Mouse (Mus musculus) Muller cell, postnatal 12 days (primary cell): Measurements from ENCODE around the gene Sh2d3c.
A peak's percentile ranks its signal among the peaks of the same experiment; 100 is the strongest.

Source experiments
- DNase-seq: peaks from one replicate; pipeline ENCODE4 v3.0.0-alpha.2; 2015; ENCODE audit errors: inconsistent ontology term

Gene Sh2d3c

DNA sequence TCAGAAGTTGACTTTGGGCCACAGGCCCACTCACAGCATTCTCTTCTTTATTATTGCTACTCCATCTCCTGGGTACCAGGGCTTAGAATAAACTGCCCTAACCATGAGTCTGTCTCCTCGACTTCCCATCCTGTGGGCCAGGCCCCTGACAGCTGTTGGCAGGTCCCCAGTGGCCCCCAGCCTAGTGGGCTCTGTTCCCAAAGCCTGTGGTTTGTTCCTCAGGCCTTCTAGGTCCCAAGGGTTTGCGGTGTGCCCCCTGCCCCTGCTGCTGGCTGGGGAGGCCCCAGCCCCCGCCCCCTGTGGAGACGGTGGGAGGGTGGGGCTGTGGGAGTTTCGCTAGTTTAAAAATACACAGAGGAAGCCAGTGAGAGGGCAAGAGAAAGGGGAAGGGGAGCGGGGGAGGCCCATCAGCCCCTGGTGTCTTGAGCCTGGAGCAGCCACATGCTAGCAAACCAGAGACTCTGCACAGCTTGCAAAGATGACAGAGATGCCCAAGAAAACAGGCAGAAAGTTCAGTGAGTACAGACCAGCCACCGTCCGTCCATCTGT, at the start of gene Sh2d3c:
TSS of gene Sh2d3c (plus strand) at position 375 of the 549 bp plus-strand sequence.
- DNase-seq = peak; percentile 43

DNA sequence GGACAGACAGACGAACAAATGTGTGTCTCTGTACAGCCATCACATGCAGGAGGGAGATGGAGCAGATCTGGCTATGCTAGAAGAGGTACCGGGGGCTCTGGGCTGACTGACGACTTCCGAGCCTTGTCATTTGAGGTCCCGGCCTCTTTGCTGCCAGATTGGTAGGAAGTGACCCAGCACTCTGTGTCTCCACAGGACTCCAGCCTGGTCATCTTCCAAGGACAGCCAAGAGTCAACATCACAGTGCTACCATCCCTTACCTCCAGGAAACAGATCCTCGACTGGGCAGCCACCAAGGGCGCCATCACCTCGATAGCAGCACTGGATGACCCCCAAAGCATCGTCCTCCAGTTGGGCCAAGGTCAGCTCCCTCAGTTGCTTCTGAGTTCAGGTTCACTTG, 49.7 kb upstream of the Sh2d3c start:
- no peak for DNase-seq

DNA sequence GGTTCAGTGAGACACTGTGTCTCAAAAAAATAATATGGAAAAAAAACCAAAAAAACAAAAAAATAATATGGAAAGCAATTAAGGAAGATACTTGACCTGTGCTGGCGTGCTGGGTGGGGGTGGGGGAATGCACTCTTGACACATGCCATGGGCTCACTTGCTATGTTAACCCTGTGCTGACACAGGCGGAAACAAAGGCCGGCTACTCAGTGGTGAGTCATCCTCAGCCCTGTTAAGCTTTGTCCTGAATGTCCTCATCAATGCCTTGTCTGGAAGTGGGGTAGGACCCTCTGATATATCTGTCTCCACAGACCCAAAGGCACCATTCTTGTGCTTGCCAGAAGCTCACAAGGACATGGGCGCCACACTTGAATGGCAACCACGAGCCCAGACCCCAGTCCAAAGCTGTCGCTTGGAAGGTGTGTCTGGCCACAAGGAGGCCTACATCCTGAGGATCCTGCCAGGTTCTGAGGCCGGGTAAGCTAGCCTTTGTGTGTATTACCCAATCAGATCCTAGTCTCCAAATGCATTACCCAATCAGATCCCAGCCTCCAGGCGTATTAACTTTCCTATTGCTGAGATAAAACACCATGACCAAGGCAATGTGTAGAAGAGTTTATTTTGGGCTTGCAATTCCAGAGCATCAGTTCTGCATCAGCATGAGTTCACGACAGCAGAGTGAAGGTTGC, 48.8 kb upstream of the Sh2d3c start:
- DNase-seq = peak; percentile 44

DNA sequence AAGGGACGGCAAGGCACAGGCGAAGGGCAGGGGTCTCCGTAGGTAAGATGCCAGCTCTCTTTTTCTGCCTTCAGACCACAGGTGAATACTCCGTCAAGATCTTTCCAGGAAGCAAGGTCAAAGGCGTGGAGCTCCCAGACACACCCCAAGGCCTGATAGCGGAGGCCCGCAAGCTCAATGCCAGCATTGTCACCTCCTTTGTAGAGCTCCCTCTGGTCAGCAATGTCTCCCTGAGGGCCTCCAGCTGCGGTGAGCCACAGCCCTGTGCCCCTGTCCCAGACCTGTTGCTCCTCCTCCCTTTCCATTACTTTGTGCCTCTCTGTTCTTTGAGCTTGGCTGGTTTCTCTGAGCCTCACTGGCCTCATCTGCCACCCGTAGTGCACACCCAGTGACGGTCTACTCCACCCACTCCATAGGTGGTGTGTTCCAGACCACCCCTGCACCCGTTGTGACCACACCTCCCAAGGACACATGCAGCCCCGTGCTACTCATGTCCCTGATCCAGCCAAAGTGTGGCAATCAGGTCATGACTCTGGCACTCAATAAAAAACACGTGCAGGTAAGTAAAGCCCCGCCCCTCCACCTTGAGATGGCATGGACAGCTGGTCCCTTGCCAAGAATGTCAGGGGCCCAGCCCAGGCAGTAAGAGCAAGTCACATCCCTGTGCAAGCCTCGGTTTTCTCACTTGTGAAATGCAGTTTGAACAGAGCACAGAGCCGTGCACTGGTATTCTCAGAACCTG, 47.5 kb upstream of the Sh2d3c start:
- no peak for DNase-seq

DNA sequence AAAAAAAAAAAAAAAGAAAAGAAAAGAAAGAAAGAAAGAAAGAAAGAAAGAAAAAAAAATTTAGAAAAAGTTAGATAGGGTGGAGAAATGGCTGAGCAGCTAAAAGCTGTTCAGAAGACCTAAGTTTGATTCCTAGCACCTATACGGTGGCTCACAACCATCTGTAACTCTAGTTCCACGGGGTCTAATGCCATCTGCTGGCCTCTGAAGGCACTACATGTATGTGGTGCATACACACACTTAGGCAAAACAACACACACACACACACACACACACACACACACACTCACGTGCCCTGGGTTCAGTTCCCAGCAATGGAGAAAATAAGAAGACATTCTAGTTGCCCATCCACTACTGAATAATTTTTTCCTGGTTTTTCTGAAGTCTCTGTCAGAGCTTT, 44.0 kb upstream of the Sh2d3c start:
- no peak for DNase-seq

DNA sequence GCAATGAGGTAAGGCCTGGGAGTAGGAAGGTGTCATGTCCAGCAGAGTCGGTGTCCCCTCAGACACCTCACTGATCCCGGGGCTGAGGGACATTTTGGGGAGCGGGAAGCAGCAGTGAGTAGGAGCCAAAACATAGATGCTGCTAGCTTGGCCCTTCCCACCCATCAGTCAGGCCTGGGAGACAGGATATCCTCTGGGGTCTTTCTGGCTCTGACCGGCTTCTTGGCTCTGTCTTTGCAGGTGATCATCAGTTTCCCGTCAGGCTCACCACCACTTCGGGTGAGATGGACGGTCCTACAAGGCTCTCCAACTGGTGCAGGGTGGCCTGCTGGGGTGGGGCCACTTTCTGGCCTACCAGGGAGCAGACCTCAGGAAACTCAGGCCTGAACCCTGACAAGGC, 43.2 kb upstream of the Sh2d3c start:
- DNase-seq = no peak

DNA sequence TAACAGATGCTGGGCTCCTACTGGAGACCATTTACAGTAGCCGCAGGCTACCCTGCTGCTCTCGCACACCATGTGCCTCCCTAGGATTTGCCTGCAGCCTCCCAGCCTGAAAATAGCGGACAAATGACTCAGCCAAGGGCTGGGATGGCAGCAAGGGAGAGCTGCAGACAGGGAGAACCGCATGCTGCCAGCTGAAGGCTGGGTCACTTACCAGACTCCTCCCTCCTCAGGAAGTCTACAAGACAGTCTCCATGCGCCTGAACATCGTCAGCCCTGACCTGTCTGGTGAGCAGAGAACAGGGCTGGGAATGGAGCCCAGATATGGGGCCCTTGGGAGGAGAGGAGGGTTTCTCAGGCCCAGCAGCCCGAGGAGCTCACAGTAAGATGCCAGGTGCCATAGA, 40.8 kb upstream of the Sh2d3c start:
- DNase-seq = peak; percentile 86

DNA sequence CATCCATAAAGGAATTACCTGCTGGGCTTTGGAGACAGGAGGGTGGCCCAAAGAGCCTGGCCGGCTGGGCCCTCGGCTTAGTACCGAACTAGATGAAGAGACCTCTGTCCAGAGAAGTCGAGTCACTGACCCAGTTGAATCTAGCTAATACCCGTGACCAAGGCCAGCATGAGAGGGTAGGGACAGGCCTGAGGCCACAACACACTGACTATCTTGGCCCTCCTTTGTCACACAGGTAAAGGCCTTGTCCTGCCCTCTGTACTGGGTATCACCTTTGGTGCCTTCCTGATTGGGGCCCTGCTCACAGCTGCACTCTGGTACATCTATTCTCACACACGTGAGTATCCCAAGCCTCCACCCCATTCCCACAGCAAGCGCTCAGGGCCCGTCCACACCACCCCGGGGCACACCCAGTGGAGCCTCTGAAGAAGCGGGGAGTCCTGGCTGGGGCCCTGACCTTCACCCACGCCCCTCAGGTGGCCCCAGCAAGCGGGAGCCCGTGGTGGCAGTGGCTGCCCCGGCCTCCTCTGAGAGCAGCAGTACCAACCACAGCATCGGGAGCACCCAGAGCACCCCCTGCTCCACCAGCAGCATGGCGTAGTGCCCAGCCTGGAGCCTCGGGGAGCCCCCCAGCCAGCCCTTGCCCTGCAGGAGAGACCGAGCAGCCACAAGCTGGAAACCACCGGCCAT, 39.7 kb upstream of the Sh2d3c start:
- no peak for DNase-seq

DNA sequence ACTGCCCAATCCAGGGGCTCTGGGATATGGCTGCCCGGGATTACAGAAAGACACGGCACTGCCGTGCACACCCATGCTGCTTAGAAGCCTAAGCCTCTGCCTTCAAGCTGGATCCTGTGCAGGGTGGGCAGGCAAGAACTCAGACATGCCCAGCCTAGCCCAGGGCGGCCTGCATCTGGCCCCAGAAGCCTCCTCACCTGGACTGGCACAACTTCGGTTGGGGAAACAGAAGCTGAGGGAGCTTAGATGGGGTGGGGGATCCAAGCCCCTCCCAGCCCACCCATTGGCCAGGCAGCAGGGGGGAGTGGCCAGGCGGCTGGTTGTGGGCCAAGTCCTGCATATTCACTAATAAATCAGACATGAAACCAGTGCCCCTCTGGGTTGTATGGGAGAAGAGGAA, 39.1 kb upstream of the Sh2d3c start:
- peak; percentile 44 for DNase-seq

DNA sequence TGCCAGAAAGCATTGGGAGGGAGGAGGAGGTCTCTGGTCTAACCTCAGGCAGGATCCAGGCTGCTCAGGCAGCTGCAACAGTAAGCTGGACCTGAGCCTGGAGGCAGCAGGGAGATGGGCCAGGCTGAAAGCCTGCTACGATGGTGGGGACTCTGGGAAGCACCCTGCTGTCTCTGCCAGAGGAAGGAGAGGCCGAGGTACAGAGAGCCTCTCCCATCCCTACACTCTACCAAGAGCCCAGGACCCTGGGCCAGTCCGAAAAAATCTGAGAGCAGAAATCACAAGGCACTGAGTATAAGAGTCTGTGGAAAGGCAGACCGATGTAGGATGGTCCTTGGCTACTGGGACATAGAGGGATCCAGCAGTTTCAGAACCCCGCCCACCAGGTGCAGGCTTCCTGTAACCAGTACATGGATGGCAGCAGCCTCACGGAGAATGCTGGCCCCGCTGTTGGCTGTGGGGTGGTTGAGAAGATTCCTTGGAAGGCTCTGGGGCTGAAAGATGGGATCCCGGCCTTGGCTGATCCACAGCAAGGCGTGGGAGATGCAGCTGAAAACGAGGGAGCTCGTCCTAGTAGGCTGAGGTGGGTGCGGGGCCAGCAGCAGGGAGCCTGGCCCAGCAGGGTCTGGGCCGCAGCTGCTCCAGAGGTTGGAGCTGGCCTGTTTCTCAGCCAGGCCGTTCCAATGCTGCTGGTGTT, 38.0 kb upstream of the Sh2d3c start:
- DNase-seq = no peak

DNA sequence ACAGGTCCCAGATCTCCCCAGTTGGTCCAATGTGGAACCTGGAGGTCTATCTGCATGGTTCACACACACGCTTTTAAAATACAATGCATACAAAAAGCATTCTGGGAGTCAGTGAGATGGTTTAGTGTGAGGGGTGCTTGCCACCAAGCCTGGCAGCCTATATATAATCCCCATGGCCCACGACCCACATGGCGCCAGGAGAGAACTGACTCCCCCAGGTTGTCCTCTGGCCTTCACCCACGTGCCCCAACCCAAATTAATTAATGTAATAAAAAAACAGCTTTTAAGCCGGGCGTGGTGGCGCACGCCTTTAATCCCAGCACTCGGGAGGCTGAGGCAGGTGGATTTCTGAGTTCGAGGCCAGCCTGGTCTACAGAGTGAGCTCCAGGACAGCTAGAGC, 37.2 kb upstream of the Sh2d3c start:
- DNase-seq = no peak

DNA sequence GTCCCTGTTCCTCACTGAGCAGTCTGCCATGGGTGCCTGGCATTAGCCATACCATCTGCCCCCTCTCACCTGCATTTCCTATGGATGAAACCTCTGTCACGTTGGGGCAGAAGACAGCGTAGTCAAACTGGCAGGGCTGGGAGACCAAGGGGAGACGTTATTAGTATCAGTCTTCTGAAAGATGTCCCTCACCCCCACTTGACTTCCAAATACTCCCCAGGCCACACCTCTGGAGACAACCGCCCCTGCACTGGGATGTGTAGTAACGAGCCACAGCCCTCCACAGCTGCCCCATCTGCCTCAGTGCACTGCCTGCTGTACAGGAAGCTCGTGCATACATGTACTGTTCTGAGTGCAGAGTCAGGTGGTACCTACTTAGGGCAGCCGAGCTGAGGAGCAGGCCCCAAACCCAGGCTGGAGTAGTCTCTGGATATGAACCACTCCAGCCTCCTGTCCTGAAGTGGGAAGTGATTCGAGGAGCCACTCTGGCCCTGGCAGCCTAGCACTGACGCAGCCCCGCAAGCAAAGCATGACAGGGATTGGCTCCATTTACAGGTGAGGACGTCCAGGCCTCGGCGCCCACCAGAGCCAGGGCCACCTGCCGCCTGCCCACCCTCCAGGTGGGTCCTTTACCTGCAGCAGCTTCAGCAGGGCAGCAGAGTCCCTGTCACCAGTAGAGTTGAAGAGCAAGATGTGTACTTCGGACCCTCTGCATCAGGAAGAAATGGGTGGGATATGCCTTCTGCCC, 36.0 kb upstream of the Sh2d3c start:
- no peak for DNase-seq

DNA sequence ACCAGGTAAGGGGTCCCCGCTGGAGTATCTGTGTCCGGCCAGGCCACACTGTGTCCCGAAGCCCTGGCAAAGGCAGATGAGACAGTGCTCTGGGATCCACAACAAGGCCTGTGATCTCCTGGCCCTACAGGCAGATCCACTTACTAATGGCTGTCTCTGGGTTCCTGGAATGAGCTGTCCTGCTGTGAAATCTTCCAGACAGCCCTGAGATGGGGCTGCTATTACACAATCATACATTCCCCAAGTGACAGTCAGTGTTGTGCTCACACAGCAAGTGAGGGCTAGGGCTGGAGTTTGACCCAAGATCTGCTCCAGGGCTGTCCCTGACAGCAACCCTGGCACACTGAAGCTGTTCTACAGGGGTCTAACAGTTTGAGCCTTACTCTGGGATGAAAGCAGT, 35.0 kb upstream of the Sh2d3c start:
- DNase-seq = peak; percentile 94

DNA sequence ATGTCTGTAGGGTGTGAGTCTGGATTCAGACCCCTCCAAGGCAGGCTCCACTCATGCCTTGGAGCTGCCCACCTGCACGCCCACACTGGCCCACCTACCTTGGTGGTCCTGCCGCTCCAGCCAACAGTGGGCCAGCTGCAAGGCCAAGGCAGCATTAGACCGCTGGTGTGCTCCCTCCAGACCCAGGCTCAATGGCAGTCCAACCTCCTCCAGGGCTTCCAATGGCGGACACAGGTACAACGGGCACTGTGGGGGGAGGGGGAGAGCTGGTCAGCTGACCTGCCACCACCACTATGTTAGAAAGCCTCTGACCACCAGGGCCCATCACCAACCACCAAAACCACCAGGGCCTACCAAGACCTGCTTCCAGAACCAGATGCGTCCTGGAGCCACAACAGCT, 34.2 kb upstream of the Sh2d3c start:
- DNase-seq = no peak

DNA sequence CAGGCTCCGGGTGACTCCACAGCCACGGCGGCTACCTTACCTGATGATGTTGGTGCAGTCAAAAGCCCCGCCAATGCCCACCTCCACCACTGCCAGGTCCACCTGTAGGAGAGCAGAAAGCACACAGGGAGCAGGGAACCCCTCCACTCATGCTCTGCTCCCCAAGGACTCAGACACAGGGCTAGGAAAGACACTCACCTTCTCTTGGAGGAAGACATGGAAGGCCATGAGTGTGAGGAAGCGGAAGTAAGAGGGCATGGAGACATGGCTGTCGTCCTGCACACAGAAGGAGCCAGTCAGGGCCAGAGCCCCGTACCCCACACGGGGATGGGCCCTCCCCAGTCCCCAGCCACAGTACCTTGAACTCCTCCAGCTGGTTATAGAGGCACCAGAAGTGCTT, 33.3 kb upstream of the Sh2d3c start:
- no peak for DNase-seq

DNA sequence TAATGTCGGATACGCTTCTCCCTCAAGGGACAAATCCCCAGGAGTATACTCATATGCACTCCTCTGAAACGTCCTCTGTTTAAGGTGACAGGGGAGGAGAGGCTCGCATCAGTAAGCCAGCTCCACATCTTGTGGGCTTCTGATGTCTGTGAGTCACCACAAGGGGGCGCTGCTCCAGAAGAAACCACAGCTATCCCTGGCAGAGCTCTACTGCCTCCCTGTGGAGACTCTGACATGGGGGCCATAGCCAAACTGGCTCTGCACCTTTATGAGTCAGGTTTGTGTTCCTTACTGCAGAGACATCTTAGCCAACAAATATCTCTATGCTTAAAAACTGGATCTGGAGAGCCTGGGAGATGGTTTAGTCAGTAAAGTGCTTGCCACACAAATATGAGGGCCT, 31.4 kb upstream of the Sh2d3c start:
- peak; percentile 78 for DNase-seq

DNA sequence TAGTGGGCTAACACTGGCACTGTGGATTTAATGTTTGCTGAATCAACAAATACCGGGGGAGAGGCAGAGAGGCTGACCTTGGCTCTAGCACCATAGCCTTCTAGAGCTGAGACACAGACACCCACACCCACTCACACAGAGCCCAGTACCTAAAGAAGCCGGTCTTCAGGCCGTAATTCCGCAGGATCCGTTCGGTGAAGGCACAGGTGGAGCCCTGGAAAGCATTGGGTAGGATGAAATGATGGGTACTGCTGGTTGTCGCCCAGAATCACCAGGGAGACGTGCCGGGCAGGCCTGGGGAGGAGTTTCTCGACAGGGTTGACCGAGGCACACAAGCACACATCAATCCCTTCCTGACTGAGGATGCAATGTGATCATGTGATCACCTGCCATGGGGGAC, 29.8 kb upstream of the Sh2d3c start:
- no peak for DNase-seq

DNA sequence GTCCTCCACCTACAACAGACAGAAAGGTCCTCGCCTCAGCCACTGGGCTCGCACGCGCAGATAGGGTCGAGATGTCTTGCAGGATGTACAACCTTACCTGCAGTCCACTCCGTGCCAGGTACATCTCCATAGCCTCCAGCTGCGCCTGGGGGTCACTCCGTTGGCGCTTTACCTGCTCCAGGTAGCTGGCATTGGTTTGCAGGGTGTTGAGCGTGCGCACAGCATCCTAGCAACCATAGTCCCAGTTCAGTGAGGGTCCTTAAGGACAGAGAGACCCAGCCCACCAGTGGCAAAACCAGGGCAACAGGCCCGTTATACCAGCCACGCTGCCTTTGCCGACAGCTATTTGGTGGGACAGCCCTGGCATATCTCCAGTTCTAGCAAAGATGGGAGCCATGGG, 28.4 kb upstream of the Sh2d3c start:
- no peak for DNase-seq

DNA sequence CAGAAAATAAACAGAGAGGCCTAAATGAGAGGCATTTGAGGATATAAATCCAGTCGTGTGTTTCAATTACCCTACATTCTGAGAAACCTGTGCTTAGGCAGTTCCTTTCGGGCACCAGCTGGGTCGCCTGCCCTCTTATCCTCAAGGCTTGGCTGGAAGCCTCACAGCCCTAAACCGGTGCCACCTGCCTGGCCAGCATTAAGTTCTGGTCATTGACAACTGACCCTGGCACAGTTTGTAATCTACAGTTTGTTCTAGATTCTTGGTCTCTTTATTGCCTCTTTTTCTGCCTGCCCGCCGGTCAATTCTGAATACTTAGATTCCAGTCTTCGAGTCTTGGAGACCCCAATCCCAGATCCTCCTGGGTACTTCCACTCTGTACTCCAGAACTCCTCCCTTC, 27.6 kb upstream of the Sh2d3c start:
- DNase-seq = no peak

DNA sequence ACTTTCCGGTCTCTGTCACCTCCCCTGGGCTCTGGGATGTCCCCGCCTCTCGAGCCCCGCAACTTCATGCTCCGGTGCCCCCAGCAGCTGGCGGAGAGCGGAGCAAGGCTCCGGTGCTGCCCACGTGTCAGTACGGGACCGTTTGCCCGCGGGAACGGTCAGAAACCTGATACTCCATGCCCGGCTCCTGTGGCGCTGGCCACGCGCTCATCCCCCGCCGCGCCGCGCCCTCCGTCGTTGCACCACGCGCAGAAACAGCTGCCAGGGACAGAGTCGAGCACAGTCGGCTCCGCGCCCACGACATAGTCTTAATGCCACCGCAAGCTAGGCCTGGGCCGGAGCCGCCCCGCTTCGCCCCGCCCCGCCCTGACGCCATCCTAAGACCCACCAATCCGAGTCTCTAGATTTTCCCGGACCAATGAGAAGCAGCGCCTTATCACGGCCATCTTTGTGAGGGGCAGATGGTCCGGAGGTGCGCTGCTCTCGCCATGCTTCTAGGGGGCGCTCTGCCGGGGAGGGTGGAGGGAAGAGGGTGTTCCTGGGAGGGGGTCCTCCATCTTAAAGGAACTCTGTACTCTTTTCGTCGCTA, 26.9 kb upstream of the Sh2d3c start:
- peak; percentile 99 for DNase-seq

DNA sequence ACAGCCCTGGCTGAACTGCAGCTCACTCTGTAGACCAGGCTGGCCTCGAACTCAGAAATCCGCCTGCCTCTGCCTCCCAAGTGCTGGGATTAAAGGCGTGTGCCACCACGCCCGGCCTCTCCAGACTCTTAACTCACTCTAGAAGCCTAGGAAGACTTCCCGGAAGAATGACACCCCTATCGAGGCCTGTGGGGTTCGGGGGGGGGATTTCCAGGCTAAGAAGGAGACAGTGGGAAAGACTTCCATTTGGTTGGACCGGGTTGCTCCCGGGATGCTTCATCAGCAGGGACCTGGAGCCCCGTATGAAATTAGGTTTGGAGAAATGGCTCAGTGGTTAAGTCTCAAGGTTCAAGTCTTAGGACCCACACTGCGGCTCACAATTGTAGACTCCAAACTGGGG, 26.2 kb upstream of the Sh2d3c start:
- DNase-seq = no peak
